Mouse (Mus musculus) heart, postnatal 0 days (tissue): ENCODE results near the gene Paxx.

Experiments used
- CTCF ChIP-seq: IDR thresholded peaks from 2 replicates; pipeline ENCODE4 v1.5.1; 2016; ENCODE audit warnings: antibody characterized with exemption, control low read depth, low read depth
- EP300 ChIP-seq: IDR thresholded peaks from 2 replicates; pipeline ENCODE4 v1.6.1; 2016; ENCODE audit warnings: antibody characterized with exemption, low read depth

DNA sequence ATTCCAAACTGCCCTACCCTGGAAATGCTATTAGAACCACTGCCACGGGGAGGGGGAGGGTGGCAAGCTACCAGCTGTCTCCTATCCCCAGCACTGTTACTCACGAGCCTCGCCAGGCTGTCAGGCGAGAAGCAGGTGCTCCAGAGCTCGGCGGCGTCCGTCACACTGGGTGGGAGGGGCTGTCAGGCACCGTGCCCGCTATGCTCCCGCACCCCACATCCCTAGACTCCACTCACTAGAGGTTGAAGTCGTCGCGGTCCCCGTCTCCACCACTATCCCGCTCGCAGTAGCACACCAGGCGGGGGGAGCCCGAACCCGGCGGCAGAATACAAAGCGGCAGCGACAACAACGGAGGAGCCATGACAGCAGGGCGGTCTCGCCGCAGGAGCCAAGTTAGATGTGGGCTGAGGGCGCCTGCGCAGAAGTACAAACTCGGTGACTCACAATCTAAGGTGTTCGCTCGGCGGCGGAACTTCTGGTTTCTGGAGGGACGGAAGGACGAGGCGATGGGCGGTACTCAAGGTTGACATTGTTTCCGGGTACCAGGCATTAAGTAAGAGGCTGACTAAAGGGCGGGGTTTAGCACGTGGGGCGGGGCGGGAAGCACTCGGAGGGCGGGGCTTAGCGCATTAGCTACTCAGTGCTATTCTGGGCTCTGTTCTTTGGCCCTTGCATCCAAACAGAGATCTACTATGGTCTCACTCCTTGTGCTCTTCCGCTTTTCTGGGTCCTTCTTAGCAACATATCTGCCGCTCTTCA, at the start of gene Paxx:
- TF ChIP-seq CTCF (no peak), EP300 (peak; percentile 71; the same call in 1 of the 2 replicates)
